Mouse (Mus musculus) intestine, embryonic 15.5 days (tissue): ENCODE data around the gene Gm13271. TPM values are rescaled to one million over a fixed set of nuclear protein-coding genes. Genes with fewer than 3 reads are reported as not detected.
"Not testable (repeated sequence)": the region's sequence is repeated elsewhere in the genome, so short reads cannot be mapped to it uniquely, and the experiment has no call there.

Experiments
- ATAC-seq: fragments of 200-750 bp; cut with Nextera tagmentation; 2 replicates; pipeline ENCODE4 v1.8.0; 2017; ENCODE audit warnings: moderate TSS enrichment, moderate library complexity
- H3K27ac ChIP-seq: fragments of 300-500 bp; sonication (generic); 2 replicates; pipeline ENCODE4 v1.5.1; 2015; ENCODE audit warnings: mild to moderate bottlenecking, inconsistent platforms
- H3K27me3 ChIP-seq: fragments of 300-500 bp; sonication (generic); replicated peaks from 2 replicates; pipeline ENCODE4 v1.6.1; 2015; ENCODE audit warnings: inconsistent platforms
- H3K36me3 ChIP-seq: fragments of 300-500 bp; sonication (generic); 2 replicates; pipeline ENCODE4 v1.6.1; 2015; ENCODE audit warnings: inconsistent platforms
- H3K4me1 ChIP-seq: fragments of 300-500 bp; sonication (generic); replicated peaks from 2 replicates; pipeline ENCODE4 v1.6.1; 2015; ENCODE audit warnings: inconsistent platforms
- H3K4me2 ChIP-seq: fragments of 300-500 bp; sonication (generic); replicated peaks from 2 replicates; pipeline ENCODE4 v1.6.1; 2015; ENCODE audit warnings: mild to moderate bottlenecking, inconsistent platforms
- H3K4me3 ChIP-seq: fragments of 300-500 bp; sonication (generic); replicated peaks from 2 replicates; pipeline ENCODE4 v1.5.1; 2015; ENCODE audit warnings: inconsistent platforms
- H3K9ac ChIP-seq: fragments of 300-500 bp; sonication (generic); 2 replicates; pipeline ENCODE4 v1.6.1; 2015; ENCODE audit warnings: inconsistent platforms
- H3K9me3 ChIP-seq: fragments of 300-500 bp; sonication (generic); 2 replicates; pipeline ENCODE4 v1.6.1; 2016; ENCODE audit warnings: inconsistent platforms
- WGBS: fragments of 180-500 bp; shearing (Covaris S2); methylation state at CpG from one replicate; pipeline ENCODE4 v1.1.7; 2015; 5-methylcytosine and 5-hydroxymethylcytosine counted together
- polyA plus RNA-seq: library from polyadenylated mRNA; unstranded; fragments of >200 nt; fragmentation: Nextera tagmentation; extraction: Ambion mirVana; gene quantifications from 2 replicates; pipeline ENCODE4 v1.2.1, GENCODE M21; 2015

Gm13271 gene
- polyA plus RNA-seq, 1 experiment from 2014 or later = not detected

DNA sequence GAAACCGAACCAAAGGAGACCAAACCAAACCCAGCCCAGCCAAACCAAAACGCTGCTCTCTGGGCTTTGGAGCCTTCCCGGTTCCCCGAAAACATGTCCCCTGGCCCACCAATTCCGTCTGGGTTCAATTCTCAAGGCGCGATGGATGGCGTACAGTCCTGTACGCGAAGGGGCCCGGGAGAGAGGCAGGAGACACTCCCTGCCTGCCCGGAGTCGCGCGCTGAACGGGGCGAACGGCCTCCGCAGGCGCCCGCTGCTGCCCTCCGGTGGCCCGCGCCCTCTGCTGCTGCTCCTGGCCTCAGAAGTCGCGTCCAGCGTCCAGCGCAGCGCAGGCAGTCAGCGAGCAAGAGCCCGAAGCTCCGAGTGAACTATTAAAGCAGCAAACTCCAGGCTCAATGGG lies 18.9 kb downstream of the Gm13271 start, which contains the start of gene Gm13290:
Gm13290 (plus strand) TSS at position 301 of the 400 bp plus-strand sequence.
- H3K4me2 ChIP-seq, H3K27me3 ChIP-seq, H3K36me3 ChIP-seq, H3K9ac ChIP-seq, ATAC-seq, H3K4me1 ChIP-seq, H3K27ac ChIP-seq, H3K9me3 ChIP-seq, H3K4me3 ChIP-seq: not testable (repeated sequence)
- no CpG with 5 or more reads among the region's 32 CpGs for WGBS

- not testable (repeated sequence) for H3K9me3 ChIP-seq, H3K36me3 ChIP-seq, H3K27ac ChIP-seq, H3K4me1 ChIP-seq, H3K4me3 ChIP-seq, H3K27me3 ChIP-seq, H3K9ac ChIP-seq, ATAC-seq, H3K4me2 ChIP-seq
- WGBS = no CpG with 5 or more reads among the region's 29 CpGs
These were observed 22.0 kb downstream of the Gm13271 start, which contains the start of gene Gm13289 for GRCm38 (mm10) chr4:88776622-88777021. Gene Gm13289 (plus strand): TSS chr4:88776922.

- H3K4me3 ChIP-seq, H3K27ac ChIP-seq, H3K9ac ChIP-seq, H3K36me3 ChIP-seq, H3K4me1 ChIP-seq, H3K27me3 ChIP-seq, ATAC-seq, H3K9me3 ChIP-seq, H3K4me2 ChIP-seq: not testable (repeated sequence)
- WGBS = no CpG with 5 or more reads among the region's 29 CpGs
These were observed 24.9 kb downstream of the Gm13271 start, which contains the start of gene Gm13272 for GRCm38 (mm10) chr4:88779550-88779949. Gene Gm13272 (plus strand): TSS chr4:88779850.

DNA sequence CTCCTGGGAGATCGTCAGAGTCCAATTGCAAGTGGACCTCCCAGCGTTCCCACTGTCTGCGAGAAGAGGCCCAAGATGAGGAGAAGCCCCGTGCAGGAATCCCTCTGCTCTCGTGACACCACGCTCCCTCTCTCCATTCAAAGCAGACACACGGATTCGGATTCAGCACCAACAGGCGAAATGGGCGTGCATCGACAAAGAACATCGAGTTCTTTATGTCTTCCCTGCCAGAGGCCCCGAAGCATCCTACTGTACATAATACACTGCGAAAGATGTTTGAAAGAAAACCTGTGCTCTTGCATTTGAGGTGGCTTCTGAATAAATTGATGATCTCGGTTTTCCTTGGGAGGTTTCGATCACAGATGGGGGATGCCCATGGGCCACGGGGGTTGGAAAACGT lies 25.7 kb downstream of the Gm13271 start:
- not testable (repeated sequence) for H3K4me3 ChIP-seq, H3K9me3 ChIP-seq, H3K36me3 ChIP-seq, H3K9ac ChIP-seq, H3K27ac ChIP-seq, H3K27me3 ChIP-seq, H3K4me2 ChIP-seq, ATAC-seq, H3K4me1 ChIP-seq
- WGBS = 54% methylated on average over 16 of the region's 18 CpGs

GRCm38 (mm10) chr4:88781831-88782230 lies 27.2 kb downstream of the Gm13271 start, which contains the start of gene Ifnz:
Gene Ifnz (plus strand): TSS chr4:88782131.
- H3K27me3 ChIP-seq, H3K9ac ChIP-seq, H3K36me3 ChIP-seq, ATAC-seq, H3K4me1 ChIP-seq, H3K27ac ChIP-seq, H3K9me3 ChIP-seq: not testable (repeated sequence)
- 21% methylated on average over 4 of the region's 7 CpGs for WGBS
- Histone ChIP-seq H3K4me2 (peak within 1 kb of the TSS; percentile 47), H3K4me3 (0 out of 2 replicates have a peak within 1 kb of the TSS, but pooled peaks have one; percentile 16)

DNA sequence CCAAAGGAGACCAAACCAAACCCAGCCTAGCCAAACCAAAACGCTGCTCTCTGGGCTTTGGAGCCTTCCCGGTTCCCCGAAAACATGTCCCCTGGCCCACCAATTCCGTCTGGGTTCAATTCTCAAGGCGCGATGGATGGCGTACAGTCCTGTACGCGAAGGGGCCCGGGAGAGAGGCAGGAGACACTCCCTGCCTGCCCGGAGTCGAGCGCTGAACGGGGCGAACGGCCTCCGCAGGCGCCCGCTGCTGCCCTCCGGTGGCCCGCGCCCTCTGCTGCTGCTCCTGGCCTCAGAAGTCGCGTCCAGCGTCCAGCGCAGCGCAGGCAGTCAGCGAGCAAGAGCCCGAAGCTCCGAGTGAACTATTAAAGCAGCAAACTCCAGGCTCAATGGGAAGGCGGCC lies 27.7 kb downstream of the Gm13271 start:
- peak overlapping the region; percentile 47 for H3K4me2 ChIP-seq
- H3K4me1 ChIP-seq, H3K27me3 ChIP-seq, H3K36me3 ChIP-seq, H3K27ac ChIP-seq, ATAC-seq, H3K9me3 ChIP-seq, H3K9ac ChIP-seq: not testable (repeated sequence)
- WGBS = 0% methylated on average over 12 of the region's 31 CpGs
- H3K4me3 ChIP-seq = 0 out of 2 replicates have a peak overlapping the region, but pooled peaks have one; percentile 16

GRCm38 (mm10) chr4:88785409-88785808 lies 30.7 kb downstream of the Gm13271 start, which contains the start of gene Gm13276:
Gene Gm13276 (plus strand): TSS chr4:88785709.
- not testable (repeated sequence) for H3K4me3 ChIP-seq, ATAC-seq, H3K36me3 ChIP-seq, H3K9me3 ChIP-seq, H3K27ac ChIP-seq, H3K4me2 ChIP-seq, H3K27me3 ChIP-seq, H3K9ac ChIP-seq, H3K4me1 ChIP-seq
- WGBS = no CpG with 5 or more reads among the region's 27 CpGs

DNA sequence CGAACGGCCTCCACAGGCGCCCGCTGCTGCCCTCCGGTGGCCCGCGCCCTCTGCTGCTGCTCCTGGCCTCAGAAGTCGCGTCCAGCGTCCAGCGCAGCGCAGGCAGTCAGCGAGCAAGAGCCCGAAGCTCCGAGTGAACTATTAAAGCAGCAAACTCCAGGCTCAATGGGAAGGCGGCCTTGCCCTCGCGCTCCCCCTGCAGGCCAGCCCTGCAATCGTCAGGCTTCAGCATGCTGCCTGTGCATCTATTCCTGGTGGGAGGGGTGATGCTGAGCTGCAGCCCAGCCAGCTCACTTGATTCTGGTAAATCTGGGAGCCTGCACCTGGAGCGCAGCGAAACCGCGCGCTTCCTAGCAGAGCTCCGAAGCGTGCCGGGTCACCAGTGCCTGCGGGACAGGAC lies 33.7 kb downstream of the Gm13271 start, which contains the start of gene Gm13277:
Gm13277 (plus strand) TSS at position 231 of the 400 bp plus-strand sequence.
- H3K4me2 ChIP-seq, H3K27me3 ChIP-seq, ATAC-seq, H3K27ac ChIP-seq, H3K9me3 ChIP-seq, H3K4me1 ChIP-seq, H3K4me3 ChIP-seq, H3K9ac ChIP-seq, H3K36me3 ChIP-seq: not testable (repeated sequence)
- WGBS = 0% methylated on average over 3 of the region's 28 CpGs

DNA sequence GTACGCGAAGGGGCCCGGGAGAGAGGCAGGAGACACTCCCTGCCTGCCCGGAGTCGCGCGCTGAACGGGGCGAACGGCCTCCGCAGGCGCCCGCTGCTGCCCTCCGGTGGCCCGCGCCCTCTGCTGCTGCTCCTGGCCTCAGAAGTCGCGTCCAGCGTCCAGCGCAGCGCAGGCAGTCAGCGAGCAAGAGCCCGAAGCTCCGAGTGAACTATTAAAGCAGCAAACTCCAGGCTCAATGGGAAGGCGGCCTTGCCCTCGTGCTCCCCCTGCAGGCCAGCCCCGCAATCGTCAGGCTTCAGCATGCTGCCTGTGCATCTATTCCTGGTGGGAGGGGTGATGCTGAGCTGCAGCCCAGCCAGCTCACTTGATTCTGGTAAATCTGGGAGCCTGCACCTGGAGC lies 36.6 kb downstream of the Gm13271 start, which contains the start of gene Gm13278:
Gm13278 (plus strand) TSS at position 301 of the 400 bp plus-strand sequence.
- not testable (repeated sequence) for H3K4me1 ChIP-seq, H3K27me3 ChIP-seq, H3K4me2 ChIP-seq, ATAC-seq, H3K9ac ChIP-seq, H3K9me3 ChIP-seq, H3K36me3 ChIP-seq, H3K4me3 ChIP-seq, H3K27ac ChIP-seq
- WGBS = no CpG with 5 or more reads among the region's 28 CpGs

DNA sequence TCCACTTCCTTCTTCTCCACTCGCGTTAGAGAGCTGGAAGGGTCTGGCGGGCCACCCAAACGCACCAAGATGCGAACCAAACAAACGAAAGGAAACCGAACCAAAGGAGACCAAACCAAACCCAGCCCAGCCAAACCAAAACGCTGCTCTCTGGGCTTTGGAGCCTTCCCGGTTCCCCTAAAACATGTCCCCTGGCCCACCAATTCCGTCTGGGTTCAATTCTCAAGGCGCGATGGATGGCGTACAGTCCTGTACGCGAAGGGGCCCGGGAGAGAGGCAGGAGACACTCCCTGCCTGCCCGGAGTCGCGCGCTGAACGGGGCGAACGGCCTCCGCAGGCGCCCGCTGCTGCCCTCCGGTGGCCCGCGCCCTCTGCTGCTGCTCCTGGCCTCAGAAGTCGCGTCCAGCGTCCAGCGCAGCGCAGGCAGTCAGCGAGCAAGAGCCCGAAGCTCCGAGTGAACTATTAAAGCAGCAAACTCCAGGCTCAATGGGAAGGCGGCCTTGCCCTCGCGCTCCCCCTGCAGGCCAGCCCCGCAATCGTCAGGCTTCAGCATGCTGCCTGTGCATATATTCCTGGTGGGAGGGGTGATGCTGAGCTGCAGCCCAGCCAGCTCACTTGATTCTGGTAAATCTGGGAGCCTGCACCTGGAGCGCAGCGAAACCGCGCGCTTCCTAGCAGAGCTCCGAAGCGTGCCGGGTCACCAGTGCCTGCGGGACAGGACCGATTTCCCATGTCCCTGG lies 39.4 kb downstream of the Gm13271 start, which contains the start of gene Gm13275:
Gm13275 (plus strand) TSS at position 552 of the 740 bp plus-strand sequence.
- H3K9me3 ChIP-seq, H3K4me3 ChIP-seq, H3K4me1 ChIP-seq, ATAC-seq, H3K9ac ChIP-seq, H3K27ac ChIP-seq, H3K27me3 ChIP-seq, H3K36me3 ChIP-seq, H3K4me2 ChIP-seq: not testable (repeated sequence)
- 2% methylated on average over 15 of the region's 52 CpGs for WGBS

- H3K4me1 ChIP-seq, H3K36me3 ChIP-seq, ATAC-seq, H3K27me3 ChIP-seq, H3K9ac ChIP-seq, H3K9me3 ChIP-seq, H3K4me2 ChIP-seq, H3K4me3 ChIP-seq, H3K27ac ChIP-seq: not testable (repeated sequence)
- no CpG with 5 or more reads among the region's 28 CpGs for WGBS
These were observed 42.4 kb downstream of the Gm13271 start, which contains the start of gene Gm13279 for GRCm38 (mm10) chr4:88797097-88797496. Gene Gm13279 (plus strand): TSS chr4:88797397.

- not testable (repeated sequence) for H3K4me3 ChIP-seq, H3K36me3 ChIP-seq, ATAC-seq, H3K27me3 ChIP-seq, H3K9me3 ChIP-seq, H3K4me1 ChIP-seq, H3K27ac ChIP-seq, H3K4me2 ChIP-seq, H3K9ac ChIP-seq
- WGBS = 10% methylated on average over 5 of the region's 7 CpGs
These were observed 44.7 kb downstream of the Gm13271 start, which contains the start of gene Gm13285 for GRCm38 (mm10) chr4:88799365-88799764. Gene Gm13285 (plus strand): TSS chr4:88799665.
